In the genomic region with DNA sequence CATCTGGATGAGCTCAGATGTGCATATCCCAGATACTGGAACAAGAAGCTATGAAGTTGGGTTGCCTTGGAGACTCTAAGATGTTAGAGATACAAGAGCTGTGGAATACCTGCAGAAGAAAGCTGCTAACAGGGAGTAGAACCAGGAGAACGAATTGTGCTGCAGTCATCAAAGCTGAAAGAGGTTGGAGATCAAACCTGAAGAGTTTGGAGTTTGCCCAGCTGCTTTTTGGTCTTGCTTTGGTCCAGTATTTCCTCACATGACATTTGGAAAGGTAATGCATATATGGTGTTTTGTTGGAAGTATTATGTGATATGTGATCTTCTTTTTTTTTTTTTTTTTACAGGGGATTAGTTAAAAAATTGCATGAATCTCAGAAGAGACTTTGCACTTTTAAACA, we compare ENCODE assay signal across 26 mouse cellular contexts. TPM values are rescaled to one million over a fixed set of nuclear protein-coding genes. Genes with fewer than 3 reads are reported as not detected.
DNase-seq lines count a peak whose midpoint lies in the region; ATAC-seq and TF ChIP-seq lines count a peak whose summit lies in the region.
"Had no signal": no experiment of that assay in that cellular context is flagged by ENCODE, and none has a peak within 500 bp of the region (broad histone marks: within the 10 kb centered on the region; RNA-seq: fewer than 3 reads in every experiment).

No protein-coding gene starts in this region.

- no peak for TF ChIP-seq POLR2A in kidney, adult 2 months (IDR thresholded peaks at IDR 0.05; ENCODE audit: low read depth, low read length)
- TF ChIP-seq POLR2A in testis, adult 2 months (IDR thresholded peaks at IDR 0.05; ENCODE audit: control insufficient read depth, low read depth, low read length): no peak

- no peak for ATAC-seq in kidney, embryonic 16.5 days (ENCODE audit: low FRiP score, low TSS enrichment)
- ATAC-seq: activated CD4-positive, CD25-positive, alpha-beta regulatory T cell, adult 4 months; CD4-positive, CD25-positive, alpha-beta regulatory T cell, adult 4 months; forebrain, embryonic 13.5 days; forebrain, embryonic 15.5 days; Patski had no signal

- peaks cover 2% of the 10 kb centered on the region for H3K36me3 ChIP-seq in kidney, adult 2 months (ENCODE audit: control insufficient read depth, insufficient read depth, low read length)
- peaks cover 16% of the 10 kb centered on the region for H3K36me3 ChIP-seq in kidney, embryonic 16.5 days (ENCODE audit: insufficient read depth, low read length)
- H3K36me3 ChIP-seq in testis, adult 2 months (ENCODE audit: control insufficient read depth, insufficient read depth, low read length): 0 out of 2 replicates have a peak, but pooled peaks cover 1% of the 10 kb centered on the region

- H3K27ac ChIP-seq in kidney, adult 2 months (ENCODE audit: insufficient read depth, low read depth, low read length): no peak overlapping the region
- no peak overlapping the region for H3K27ac ChIP-seq in kidney, embryonic 16.5 days (ENCODE audit: low read length)
- no peak overlapping the region for H3K27ac ChIP-seq in testis, adult 2 months (ENCODE audit: control insufficient read depth, insufficient read depth, low read depth, low read length)
- H3K27ac ChIP-seq: embryonic facial prominence, embryonic 10.5 days; embryonic facial prominence, embryonic 12.5 days; forebrain, embryonic 13.5 days; forebrain, embryonic 15.5 days had no signal

- peaks cover 5% of the 10 kb centered on the region; the same call in 1 of the 2 replicates for H3K4me1 ChIP-seq in kidney, adult 2 months (ENCODE audit: control insufficient read depth, insufficient read depth, low read length)
- no peaks in the 10 kb centered on the region for H3K4me1 ChIP-seq in kidney, embryonic 16.5 days (ENCODE audit: insufficient read depth, low read length)
- H3K4me1 ChIP-seq in testis, adult 2 months (ENCODE audit: control insufficient read depth, insufficient read depth, low read length): no peaks in the 10 kb centered on the region
- H3K4me1 ChIP-seq: embryonic facial prominence, embryonic 10.5 days; embryonic facial prominence, embryonic 12.5 days; forebrain, embryonic 13.5 days; forebrain, embryonic 15.5 days had no signal

- peak; percentile 70 for DNase-seq in kidney, adult 2 months
- DNase-seq in kidney, adult 18-20 months: no peak
- peak; percentile 26 to 43 for DNase-seq in kidney, postnatal 36 days
- DNase-seq in testis, postnatal 10 days (ENCODE audit: low spot score): no peak
- DNase-seq: adrenal gland, adult 8-10 months; adrenal gland, postnatal 14 days; adrenal gland, postnatal 36 days; B cell, adult 2 months; cerebellum, adult 11-12 months; cerebellum, adult 2 months; cerebellum, adult 9-10 months; cerebellum, postnatal 10 days; cerebellum, postnatal 25 days had no signal

- no peak overlapping the region for H3K4me3 ChIP-seq in kidney, adult 2 months (ENCODE audit: insufficient read depth, low read depth, low read length)
- H3K4me3 ChIP-seq in kidney, embryonic 16.5 days (ENCODE audit: low read length): no peak overlapping the region
- H3K4me3 ChIP-seq in testis, adult 2 months (ENCODE audit: control insufficient read depth, low read depth, low read length): peak overlapping the region; percentile 48; the same call in 1 of the 2 replicates
- H3K4me3 ChIP-seq: embryonic facial prominence, embryonic 10.5 days; embryonic facial prominence, embryonic 12.5 days; forebrain, embryonic 13.5 days; forebrain, embryonic 15.5 days had no signal

- TF ChIP-seq CTCF in kidney, adult 2 months (conservative IDR thresholded peaks at IDR 0.05; ENCODE audit: insufficient read depth, insufficient read length, low read depth, low read length): no peak
- no peak for TF ChIP-seq CTCF in testis, adult 2 months (IDR thresholded peaks at IDR 0.05; ENCODE audit: control insufficient read depth, insufficient read depth, insufficient replicate concordance, low read depth, low read length)

- no peaks in the 10 kb centered on the region for H3K9me3 ChIP-seq in kidney, embryonic 16.5 days (ENCODE audit: low read length)
- H3K9me3 ChIP-seq: embryonic facial prominence, embryonic 10.5 days; embryonic facial prominence, embryonic 12.5 days; forebrain, embryonic 13.5 days; forebrain, embryonic 15.5 days; G1E had no signal

- H3K4me2 ChIP-seq in kidney, embryonic 16.5 days (replicated peaks; ENCODE audit: low read depth, low read length): no peak overlapping the region
- H3K4me2 ChIP-seq: embryonic facial prominence, embryonic 12.5 days; forebrain, embryonic 13.5 days; forebrain, embryonic 15.5 days had no signal

- H3K9ac ChIP-seq in kidney, embryonic 16.5 days (replicated peaks; ENCODE audit: low read length): no peak overlapping the region
- H3K9ac ChIP-seq: embryonic facial prominence, embryonic 12.5 days; forebrain, embryonic 13.5 days; forebrain, embryonic 15.5 days had no signal

- 76% methylated on average over 1 of the region's 1 CpGs for WGBS in kidney, adult 2 months
- WGBS in kidney, embryonic 16.5 days: 89% methylated on average over 1 of the region's 1 CpGs

- H3K27me3 ChIP-seq in kidney, adult 2 months (replicated peaks; ENCODE audit: control insufficient read depth, insufficient read depth, low read length): no peaks in the 10 kb centered on the region
- no peaks in the 10 kb centered on the region for H3K27me3 ChIP-seq in kidney, embryonic 16.5 days (ENCODE audit: insufficient read depth, low read length)
- H3K27me3 ChIP-seq in testis, adult 2 months (ENCODE audit: control insufficient read depth, insufficient read depth, low read length): no peaks in the 10 kb centered on the region
- H3K27me3 ChIP-seq: CH12.LX; embryonic facial prominence, embryonic 12.5 days; forebrain, embryonic 13.5 days; forebrain, embryonic 15.5 days; Patski had no signal

RNA-seq across cellular contexts. Expression of a gene that starts 21.4 kb away (rescaled TPM):
- 63.4 and 72.4 TPM in 2 replicates for polyA plus RNA-seq in kidney, adult 2 months (2012; rRNA removed)
- polyA plus RNA-seq in kidney, embryonic 16.5 days (2015; fragmentation: Nextera tagmentation; extraction: Ambion mirVana): 36.6 and 42.2 TPM in 2 replicates
- polyA plus RNA-seq in testis, adult 2 months (2012; rRNA removed): 4.2 and 7.7 TPM in 2 replicates

RNA-seq across cellular contexts. Expression of a gene that starts 23.2 kb away (rescaled TPM):
- 4.7 and 6.6 TPM in 2 replicates for polyA plus RNA-seq in kidney, adult 2 months (2012; rRNA removed)
- 31.9 and 32.4 TPM in 2 replicates for polyA plus RNA-seq in kidney, embryonic 16.5 days (2015; fragmentation: Nextera tagmentation; extraction: Ambion mirVana)
- polyA plus RNA-seq in testis, adult 2 months (2012; rRNA removed): 2.6 and 3.0 TPM in 2 replicates

RNA-seq across cellular contexts. Expression of a gene that starts 37.5 kb away (rescaled TPM):
- 0.25 TPM in 1 of 2 replicates, not detected in the other for polyA plus RNA-seq in kidney, adult 2 months (2012; rRNA removed)
- polyA plus RNA-seq in kidney, embryonic 16.5 days (2015; fragmentation: Nextera tagmentation; extraction: Ambion mirVana): 0.77 and 0.86 TPM in 2 replicates
- 0.34 and 0.38 TPM in 2 replicates for polyA plus RNA-seq in testis, adult 2 months (2012; rRNA removed)
- polyA plus RNA-seq: activated CD4-positive, CD25-positive, alpha-beta regulatory T cell, adult 4 months; CD4-positive, CD25-positive, alpha-beta regulatory T cell, adult 4 months; cerebellum, adult 2 months had no signal

RNA-seq across cellular contexts. Expression of a gene that starts 57.2 kb away (rescaled TPM):
- polyA plus RNA-seq in kidney, adult 2 months (2012; rRNA removed): not detected in 2 replicates
- not detected in 2 replicates for polyA plus RNA-seq in kidney, embryonic 16.5 days (2015; fragmentation: Nextera tagmentation; extraction: Ambion mirVana)
- polyA plus RNA-seq in testis, adult 2 months (2012; rRNA removed): 272 and 296 TPM in 2 replicates
- polyA plus RNA-seq: CD4-positive, CD25-positive, alpha-beta regulatory T cell, adult 4 months; embryonic facial prominence, embryonic 10.5 days; embryonic facial prominence, embryonic 12.5 days; embryonic facial prominence, embryonic 14.5 days; forebrain, embryonic 11.5 days; forebrain, embryonic 13.5 days; forebrain, embryonic 15.5 days; G1E; Patski had no signal

Comparison
In these comparisons a context has a peak if more than half of its experiments do, and no peak if none do; other contexts are left out.
1. DNase-seq: peak in kidney, adult 2 months (single experiment) and kidney, postnatal 36 days (2 of 2); none in kidney, adult 18-20 months (single experiment) and testis, postnatal 10 days (single experiment).